Mouse (Mus musculus) layer of hippocampus, adult 11-12 months (tissue): ENCODE results near the gene Sh3d19.
"Not testable (repeated sequence)": the region's sequence is repeated elsewhere in the genome, so short reads cannot be mapped to it uniquely, and the experiment has no call there.

Source experiments
- DNase-seq: peaks from one replicate; pipeline ENCODE4 v3.0.0; 2022; ENCODE audit warnings: low spot score

Gene Sh3d19

DNA sequence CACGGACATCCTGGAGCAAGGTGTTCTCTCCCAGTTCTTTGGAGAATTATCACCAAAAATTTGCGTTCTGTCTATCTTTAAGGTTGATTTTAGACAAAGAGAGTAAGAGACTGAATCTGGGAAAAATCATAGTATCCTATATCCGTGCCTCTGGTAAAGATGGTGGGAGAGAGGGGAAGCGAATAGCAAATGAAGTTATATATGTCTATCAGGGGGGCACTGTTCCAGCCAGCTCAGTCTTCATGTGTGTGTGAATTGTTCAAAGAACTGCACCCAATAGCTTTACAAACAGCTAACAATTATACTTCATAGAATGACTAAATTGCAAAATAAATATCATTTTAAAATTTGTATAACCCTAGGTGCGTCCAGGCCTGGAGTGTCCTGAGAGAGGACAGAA is 123.0 kb downstream of the Sh3d19 start:
- DNase-seq: no peak

DNA sequence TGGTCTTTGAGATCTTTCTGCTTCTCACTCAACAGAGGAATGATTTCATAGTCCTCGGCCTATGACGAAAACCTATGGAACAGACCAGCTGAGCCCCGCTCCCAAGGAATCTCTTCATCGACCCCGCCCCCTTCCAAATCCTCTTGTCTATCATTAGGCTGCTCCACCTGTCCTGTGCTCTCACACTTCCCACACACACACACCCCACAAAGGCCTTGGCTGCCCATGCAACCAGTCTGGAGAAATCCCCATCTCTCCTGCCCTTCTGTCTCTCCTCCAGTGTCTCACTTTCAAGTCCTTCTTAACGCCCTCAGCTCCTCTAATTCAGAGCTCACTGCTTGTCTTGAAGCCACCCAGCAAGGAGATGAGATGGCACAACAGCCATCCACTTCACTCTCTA is 131.0 kb downstream of the Sh3d19 start:
- no peak for DNase-seq

DNA sequence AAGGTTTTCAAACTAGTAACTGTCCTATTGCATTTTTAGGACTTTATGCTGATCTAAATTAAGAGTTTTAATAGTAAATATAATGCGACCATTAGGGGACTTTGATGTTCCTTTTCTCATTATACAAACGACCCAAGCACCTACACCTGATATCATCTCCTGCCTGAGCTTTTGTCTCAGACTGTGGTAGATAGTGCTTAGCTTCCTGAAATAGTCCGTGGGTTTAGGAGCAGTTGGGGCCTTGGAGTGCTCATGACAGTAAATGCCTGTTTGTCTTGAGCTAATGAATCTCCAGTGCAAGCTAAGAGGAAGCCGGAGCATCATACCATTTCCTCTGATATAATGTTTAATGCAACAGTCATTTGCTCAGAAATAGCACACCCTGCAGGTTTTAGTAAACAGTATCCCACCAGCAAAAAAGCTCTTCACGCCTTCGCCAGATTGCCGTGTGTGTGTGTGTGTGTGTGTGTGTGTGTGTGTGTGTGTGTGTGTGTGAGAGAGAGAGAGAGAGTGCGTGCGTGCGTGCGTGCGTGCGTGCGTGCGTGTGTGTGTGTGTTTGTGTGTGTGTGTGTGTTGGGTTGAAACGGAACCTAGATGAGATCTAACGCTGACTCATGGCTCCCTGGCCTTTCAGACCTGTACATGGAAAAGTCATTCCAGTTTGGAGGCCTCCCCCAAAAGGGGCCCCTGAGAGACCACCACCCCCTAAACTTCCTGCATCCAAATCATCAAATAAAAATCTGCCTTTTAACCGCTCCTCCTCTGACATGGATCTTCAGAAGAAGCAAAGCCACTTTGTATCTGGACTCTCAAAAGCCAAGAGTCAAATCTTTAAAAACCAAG is 132.8 kb downstream of the Sh3d19 start:
- DNase-seq: no peak

DNA sequence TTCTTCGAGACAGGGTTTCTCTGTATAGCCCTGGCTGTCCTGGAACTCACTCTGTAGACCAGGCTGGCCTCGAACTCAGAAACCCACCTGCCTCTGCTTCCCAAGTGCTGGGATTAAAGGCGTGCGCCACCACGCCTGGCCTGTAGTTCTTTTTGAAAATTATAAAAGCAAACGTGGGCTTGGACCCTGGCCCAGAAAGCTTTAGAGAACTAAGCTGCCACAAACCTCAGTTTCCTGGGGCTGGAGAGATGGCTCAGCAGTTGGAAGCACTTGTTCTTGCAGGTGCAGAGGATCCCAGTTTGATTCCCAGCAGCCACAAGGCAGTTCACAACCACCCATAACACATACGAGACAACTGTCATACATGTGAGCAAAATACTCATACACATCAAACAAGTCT is 133.5 kb downstream of the Sh3d19 start:
- not testable (repeated sequence) for DNase-seq

DNA sequence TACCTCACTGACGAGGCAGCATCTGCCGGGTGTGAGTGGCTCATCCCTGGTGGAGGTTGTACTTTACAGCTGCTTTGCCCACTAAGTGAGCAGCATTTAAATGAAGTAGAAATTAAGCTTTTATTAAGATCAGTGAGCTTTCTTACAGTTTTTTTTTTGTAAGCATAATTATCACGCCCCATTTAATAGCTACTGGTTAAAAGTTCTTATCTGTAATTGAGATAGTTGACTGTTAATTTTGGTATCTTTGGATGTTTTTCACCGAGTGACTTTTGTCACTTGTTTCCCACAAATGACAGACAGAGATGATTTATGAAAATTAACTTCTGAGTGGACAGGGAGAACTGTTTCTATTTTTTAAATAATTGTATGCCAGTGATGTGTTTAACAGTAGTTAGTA is 134.0 kb downstream of the Sh3d19 start:
- DNase-seq: no peak

DNA sequence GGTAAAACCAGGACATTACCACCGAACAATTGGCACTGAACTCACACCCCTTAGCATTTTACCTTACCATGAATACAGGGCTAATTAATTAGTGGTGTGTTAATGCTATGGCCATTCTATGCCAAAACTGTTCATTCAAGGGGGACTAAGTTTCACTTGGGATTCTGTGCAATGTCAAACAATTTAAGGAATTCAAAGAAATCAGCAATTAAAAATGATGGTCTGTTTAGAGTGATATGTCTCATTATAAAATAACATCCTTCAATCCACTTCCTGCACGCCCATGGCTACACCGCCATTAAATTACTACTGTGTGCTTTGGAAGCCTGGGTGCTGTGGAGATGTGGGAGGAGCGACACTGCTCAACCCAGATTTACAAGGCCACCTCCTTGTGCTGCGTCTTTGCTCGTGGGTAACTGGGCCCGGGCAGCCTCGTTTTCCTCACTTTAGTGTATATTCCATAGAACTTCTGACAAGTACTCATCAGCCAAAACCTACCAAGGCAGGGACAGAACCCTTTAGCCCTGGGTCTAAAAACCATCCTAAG is 135.2 kb downstream of the Sh3d19 start:
- DNase-seq: no peak

DNA sequence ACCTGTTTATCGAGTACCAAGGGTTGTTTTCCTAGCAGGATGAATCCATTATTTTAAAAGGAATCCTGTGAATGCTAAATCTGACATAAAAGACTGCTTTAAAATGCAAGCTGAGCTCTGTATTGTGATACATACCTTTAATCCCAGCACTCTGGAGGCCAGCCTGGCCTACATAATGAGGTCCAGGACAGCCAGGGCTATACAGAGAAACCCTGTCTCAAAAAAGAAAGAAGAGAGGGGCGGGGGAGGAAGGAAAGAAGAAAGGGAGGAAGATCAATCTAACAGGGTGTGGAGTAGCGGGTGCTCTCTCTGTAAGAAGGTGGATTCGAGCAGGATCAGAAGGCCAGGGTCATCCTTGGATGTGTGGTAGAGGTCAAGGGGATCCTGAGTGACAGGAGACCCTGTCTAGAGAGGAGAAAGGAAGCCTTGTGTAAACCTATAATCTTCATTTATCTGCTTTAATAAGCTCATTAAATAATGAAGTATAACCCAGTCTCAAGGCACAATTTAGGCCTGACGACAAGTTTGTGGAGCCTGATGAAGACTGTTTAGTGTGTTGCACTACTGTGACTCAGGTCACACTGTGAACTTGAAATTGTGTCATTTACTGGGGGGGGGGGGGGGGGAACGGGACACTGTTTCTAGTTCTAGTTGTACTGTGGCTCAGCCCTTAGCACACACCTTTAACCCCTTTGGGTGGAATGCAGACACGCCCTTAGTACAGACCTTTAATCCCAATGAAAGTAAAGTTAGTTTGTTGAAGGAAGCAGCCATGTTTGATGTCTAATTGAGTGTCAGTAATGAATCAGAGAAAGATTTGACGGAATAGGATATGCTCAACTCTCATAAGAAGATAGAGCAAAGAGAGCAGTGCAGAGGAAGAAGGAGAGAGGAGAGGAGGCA is 137.0 kb downstream of the Sh3d19 start:
- no peak for DNase-seq

DNA sequence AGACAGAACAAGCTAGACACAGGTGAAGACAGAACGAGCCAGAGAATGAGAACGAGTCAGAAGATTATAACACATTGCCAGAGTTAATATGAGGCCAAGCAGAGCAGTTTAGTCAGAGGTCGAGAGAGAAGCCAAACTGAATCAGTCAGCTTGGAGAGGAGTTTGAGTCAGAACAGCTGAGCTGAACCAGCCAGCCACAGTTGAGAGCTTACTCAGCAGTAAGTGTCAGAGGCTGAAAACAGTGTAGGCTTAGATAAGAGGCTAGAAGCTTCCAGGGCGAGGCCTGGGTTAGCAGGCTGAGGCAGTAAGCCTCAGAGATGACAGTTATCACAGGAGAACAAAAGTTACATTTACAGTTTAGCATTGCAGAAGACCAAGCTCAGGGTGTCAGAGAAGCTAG is 137.7 kb downstream of the Sh3d19 start:
- DNase-seq: no peak

DNA sequence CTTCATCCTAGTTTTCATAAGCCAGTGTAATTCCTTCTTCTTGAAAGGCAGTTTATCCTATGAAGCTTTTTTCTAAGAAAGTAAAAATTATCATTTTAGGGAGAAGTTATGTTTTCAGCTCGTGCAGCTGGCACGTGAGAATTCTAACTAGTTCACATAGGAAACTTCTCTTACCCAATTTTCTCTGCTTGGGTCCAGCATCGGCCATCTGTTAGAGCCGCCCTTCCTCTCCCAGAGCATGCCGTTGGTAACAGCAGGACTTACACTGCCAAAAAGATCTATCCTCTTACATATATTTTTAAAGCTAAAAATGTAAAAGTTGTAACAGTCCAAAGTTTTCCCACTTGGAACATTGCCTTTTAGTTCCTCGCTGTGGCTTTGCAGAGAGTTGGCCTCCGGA is 138.2 kb downstream of the Sh3d19 start:
- no peak for DNase-seq

DNA sequence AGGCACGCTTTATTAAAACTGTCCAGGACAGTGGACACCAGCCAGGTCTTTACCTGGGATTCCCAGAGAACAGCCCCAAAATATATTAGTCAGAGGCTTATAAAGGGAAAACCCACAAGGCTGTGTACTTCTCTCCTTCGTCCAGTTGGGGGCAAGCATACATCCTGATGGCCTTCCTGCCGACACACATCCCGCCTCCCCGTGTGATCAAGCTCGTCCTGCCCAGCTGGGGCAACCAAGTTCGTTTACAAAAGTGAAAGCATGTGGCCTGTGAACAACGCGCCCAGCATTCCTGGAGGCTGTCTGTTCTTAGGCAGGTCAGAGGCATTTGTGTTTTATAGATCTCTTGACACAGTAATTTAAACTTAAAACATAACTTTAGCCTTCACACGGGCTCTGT is 139.2 kb downstream of the Sh3d19 start:
- no peak for DNase-seq

DNA sequence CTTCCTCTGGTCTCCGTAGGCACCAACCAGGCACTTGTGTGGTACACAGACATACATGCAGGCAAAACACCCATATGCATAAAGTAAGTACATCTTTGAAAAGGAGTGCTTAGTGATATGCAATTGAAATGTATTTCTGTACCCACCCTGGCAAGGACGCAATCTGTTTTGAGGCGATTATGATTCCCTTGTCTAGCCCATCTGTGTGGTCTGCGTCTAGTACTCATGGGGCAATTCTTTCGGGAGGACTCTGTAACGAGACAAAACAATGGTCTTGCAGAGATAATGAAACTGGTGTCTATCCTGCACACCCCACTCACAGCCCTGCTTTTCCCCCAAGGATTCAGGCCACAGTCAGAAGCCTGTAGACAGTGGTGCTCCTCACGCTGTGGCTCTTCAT is 141.9 kb downstream of the Sh3d19 start:
- no peak for DNase-seq

DNA sequence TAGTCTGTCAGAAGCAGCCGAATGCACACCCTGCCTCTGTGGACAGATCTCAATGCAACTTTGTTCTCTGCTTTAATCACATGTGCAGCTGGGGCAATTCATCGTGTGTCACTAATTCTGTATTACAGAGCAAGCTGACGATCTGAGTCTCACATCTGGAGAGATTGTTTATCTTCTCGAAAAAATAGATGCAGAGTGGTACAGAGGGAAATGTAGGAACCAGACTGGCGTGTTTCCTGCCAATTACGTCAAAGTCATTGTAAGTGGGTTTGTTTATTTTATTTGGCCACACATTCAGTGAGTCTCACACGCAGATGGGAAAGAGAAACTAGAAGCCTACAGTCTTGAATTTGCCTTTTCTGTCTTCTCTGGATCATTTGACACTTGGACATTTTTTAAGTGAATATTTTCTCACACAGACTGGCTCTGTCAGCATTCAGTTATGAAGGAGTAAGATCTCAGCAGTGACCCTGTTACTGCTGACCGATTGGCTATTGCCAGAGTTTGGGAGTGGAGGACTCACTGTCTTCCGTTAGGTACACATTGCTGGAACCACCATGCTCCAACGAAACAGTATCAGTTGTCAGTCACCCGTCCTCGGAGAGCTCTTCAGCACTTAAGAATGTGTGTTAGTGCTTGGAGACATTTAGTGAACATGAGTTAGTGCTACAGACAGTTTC is 143.9 kb downstream of the Sh3d19 start:
- peak; percentile 62 for DNase-seq

DNA sequence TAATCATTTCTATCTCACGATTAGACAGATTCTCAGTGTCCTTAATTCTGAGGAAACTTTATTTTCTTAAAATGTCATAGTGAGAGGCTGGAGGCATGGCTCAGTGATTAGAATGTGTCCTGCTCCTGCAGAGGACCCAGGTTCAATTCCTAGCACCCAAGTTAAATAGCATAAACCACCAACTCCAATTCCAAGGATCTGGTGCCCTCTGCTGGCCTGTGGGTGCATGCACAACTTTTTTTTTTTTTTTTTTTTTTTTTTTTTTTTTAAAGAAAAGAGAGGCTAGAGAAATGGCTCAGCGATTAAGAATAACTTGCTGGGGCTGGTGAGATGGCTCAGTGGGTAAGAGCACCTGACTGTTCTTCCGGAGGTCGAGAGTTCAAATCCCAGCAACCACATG is 146.0 kb downstream of the Sh3d19 start:
- no peak for DNase-seq

DNA sequence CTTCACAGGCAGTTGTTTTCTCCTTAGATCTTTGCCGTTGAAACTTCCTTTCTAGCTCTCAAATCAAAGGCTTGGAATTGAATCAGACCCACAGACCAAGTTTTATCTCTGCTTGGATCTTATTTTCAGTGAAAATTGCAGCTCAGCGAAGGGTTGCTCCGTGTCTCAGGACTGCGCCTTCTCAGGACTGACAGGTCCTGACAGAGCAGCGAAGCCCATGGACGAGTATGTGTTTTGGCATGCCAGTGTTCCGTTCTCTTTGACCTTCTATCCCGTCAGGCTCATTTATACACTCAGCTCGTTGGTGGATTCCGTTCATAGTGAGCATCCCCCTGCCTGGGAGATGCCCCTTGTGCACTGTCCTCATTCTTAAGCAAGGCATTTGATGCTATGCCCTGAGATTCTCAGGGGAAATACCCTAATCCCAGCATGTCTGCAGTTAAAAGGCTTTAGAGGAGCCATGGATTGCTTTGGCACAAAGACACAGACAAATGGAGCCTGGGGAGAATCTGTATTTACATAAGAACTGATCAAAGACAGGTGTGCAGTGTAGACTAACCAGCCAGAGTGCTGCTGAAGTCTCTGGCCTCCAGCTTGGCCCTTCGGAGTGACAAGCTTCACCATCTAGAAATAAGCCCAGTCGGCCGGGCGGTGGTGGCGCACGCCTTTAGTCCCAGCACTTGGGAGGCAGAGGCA is 148.5 kb downstream of the Sh3d19 start:
- no peak for DNase-seq

DNA sequence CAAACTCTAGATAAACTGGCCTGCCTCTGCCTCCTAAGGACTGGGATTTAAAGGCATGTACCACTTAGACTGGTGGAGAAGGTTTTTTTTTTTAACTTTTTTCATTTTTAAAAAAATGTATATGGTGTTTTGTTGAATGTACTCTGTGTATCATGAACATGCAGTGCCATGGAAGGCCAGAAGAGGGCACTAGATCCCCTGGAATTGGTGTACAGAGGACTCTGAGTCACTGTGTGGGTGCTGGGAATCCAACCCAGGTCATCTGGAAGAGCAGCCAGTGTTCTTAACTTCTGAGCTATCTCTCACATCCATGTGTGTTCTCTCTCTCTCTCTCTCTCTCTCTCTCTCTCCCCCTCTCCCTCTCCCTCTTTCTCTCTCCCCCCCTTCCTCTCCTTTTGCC is 151.2 kb downstream of the Sh3d19 start:
- DNase-seq: no peak

DNA sequence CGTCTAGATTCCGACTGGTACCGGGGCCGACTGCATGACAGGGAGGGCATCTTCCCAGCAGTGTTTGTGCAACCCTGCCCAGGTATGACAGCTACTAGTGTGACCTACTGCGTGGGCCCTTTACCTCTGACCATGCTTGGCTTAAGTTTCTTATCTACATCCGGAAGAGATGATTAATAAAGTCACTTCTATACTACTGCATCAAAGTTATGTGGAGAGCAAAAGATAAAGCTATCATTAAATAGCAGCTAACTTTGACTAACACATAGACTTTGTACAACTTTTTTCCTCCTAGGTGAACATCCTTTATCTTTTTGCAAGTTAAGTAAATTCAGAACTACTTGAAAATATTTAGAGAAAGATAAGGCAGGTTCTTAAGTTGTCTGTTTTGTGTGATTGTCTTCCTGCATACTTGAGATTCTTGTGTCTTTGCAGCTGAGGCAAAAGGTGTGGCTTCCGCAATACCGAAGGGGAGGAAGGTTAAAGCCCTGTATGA is 152.4 kb downstream of the Sh3d19 start:
- no peak for DNase-seq

DNA sequence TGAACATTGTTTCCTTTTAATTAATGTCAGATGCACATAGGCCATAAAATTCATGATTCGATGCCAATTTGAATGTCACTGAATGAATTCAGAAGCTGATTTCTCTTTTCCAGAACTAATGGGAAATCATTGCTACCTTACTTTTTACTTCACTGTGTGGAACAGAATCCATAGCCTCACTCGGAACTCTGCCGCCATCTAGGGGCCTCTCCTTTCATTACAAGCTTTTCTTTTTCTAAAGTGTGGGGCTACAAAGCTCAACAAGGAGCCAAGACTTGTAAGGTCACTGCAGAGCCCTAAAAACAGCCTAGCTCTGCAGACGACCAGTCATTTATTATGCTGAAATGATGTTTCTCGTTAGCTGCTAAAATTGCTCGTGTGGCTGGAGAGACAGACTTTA is 158.8 kb downstream of the Sh3d19 start:
- DNase-seq: peak; percentile 78

DNA sequence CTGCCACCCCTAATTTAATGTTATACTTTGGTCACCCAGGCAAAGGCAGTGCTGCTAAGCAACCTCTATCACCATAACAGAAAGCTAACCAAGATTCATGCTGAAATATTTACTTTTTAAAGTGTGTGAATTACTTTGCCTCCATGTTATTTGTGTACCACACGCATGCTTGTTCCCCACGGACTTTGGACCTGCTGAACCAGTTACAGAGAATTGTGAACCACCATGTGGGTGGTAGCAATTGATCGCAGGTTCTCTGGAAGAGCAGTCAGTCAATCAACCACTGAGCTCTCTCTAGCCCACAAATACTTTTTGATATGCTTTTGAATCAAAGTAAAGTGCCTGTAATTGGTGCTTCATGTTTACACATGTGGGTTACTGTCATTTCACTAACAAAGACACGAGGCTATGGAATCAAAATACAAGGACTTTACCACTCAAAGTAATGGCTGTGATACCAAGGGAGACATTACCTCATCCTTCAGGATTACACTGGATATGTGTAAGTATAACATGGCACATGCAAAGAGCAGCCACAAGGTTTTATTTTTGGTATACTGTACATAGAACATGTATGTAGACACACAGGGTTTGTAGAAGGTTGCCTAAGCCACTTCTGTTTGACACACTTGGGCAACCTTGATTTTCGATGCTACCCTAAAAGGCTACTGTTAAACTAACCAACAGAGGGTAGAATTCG is 164.2 kb downstream of the Sh3d19 start:
- no peak for DNase-seq

DNA sequence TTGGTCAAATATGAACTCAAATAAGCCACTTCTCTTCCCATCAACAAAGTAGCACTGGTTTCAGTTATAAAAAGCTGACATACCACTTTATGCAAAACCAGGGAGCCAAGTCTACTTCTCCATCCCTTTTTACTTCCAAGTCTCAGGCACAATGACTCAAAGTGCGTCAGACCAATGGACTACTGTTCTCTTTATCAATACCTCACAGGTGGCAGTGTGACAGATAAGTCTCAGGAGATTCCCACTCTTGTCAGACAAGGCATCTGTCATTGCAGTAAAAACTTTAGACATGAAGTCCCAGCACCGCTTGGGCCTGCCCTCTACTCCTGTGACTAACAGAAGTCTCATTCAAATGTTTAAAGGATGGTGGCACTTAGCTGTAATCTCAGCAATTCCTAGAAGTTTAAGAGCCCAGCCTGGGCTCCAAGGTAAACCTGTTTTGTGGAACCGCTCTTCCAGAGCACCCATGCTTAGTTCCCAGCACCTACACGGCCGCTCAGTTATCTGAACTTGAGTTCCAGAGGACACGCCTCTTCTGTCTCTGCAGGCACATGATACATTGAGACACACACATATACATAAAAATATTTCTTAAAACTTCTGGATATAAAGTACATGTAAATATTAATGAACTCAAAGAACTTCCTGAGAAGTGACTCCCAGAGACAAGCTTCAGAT is 165.1 kb downstream of the Sh3d19 start:
- DNase-seq: no peak

DNA sequence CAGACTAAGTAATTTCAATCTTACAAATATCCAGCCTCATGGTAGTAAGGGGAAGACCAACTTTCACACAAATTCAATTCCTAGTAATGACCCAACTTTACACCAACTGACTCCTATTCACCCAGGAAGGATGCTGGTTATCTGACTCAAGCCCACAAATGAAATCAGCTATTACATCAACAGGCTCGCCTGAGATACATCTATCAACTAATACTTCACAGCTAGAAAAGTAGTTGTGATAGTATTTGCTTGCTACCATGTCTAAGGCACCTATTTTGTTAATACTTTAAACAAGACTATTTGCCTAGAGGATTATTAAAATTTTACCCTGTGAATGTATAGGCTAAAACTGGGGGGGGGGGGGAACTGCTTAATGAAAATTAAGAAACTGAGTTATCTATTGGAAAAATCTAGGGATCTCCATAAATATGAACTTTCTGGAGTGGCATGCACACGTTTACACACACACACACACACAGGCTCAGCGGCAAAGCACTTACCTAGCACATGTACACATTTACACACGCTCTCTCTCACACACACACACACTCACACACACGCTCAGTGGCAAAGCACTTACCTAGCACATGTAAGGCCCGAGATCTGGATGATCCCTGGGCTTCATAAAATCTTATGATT is 166.1 kb downstream of the Sh3d19 start:
- DNase-seq: no peak
